Mouse (Mus musculus): ENCODE measurements around the gene 9530002B09Rik. TPM values are rescaled to one million over a fixed set of nuclear protein-coding genes. Genes with fewer than 3 reads are reported as not detected.

9530002B09Rik gene
- total RNA-seq (2021): not detected in 2 replicates
- long read RNA-seq: 0 reads

- no peak for DNase-seq
Measured at GRCm38 (mm10) chr4:122688975-122689374, at the start of gene 9530002B09Rik. 9530002B09Rik (plus strand) TSS chr4:122689275.

Other genes with a start within 250 kb of the 9530002B09Rik start
- 68.1 and 70.8 TPM in 2 replicates for gene Ppt1, start 147.0 kb downstream of the 9530002B09Rik start, total RNA-seq (2021)
- 132 and 141 TPM in 2 replicates for gene Cap1, start 196.8 kb downstream of the 9530002B09Rik start, total RNA-seq (2021)